Mouse (Mus musculus) ES-E14 (cell line): Measurements from ENCODE around the gene Gm20661.

Experiments
- CHD2 ChIP-seq: IDR thresholded peaks from 2 replicates; pipeline ENCODE4 v1.6.1; 2014; ENCODE audit warnings: mild to moderate bottlenecking, low read depth, low read length, inconsistent platforms
- MAFK ChIP-seq: IDR thresholded peaks from 2 replicates; pipeline ENCODE4 v1.6.1; 2014; ENCODE audit warnings: mild to moderate bottlenecking, low read depth, low read length, inconsistent platforms; ENCODE audit not compliant: insufficient read depth
- ZC3H11A ChIP-seq: IDR thresholded peaks from 2 replicates; pipeline ENCODE4 v1.6.1; 2012; ENCODE audit warnings: low read depth, mild to moderate bottlenecking, inconsistent platforms, low read length, borderline replicate concordance
- ZNF384 ChIP-seq: IDR thresholded peaks from 2 replicates; pipeline ENCODE4 v1.6.1; 2012; ENCODE audit warnings: low read depth, low read length, inconsistent platforms

- TF ChIP-seq ZNF384: no peak
- TF ChIP-seq ZC3H11A: no peak
- TF ChIP-seq CHD2: no peak
- TF ChIP-seq MAFK: peak; percentile 81
Measured at GRCm38 (mm10) chr9:108010385-108010784, 27.5 kb downstream of the Gm20661 start.
